ENCODE assay signal across 25 mouse cellular contexts in genomic region chr6:5332560-5333150, GRCm38 (mm10). TPM values are rescaled to one million over a fixed set of nuclear protein-coding genes. Genes with fewer than 3 reads are reported as not detected.
A peak's percentile ranks its signal among the peaks of the same experiment; 100 is the strongest.
DNase-seq lines count a peak whose midpoint lies in the region; ATAC-seq and TF ChIP-seq lines count a peak whose summit lies in the region.
"Had no signal": no experiment of that assay in that cellular context is flagged by ENCODE, and none has a peak within 500 bp of the region (broad histone marks: within the 10 kb centered on the region; RNA-seq: fewer than 3 reads in every experiment).

No protein-coding gene starts in this region.

- TF ChIP-seq CTCF in liver, postnatal 0 days (IDR thresholded peaks at IDR 0.05; ENCODE audit: low read depth) = no peak

- 87% methylated on average over 3 of the region's 3 CpGs for WGBS in hindbrain, embryonic 14.5 days
- 73% methylated on average over 3 of the region's 3 CpGs for WGBS in hindbrain, embryonic 16.5 days
- 72% methylated on average over 3 of the region's 3 CpGs for WGBS in liver, postnatal 0 days (ENCODE audit: insufficient replicate concordance)

- no peak for TF ChIP-seq EP300 in liver, postnatal 0 days (IDR thresholded peaks at IDR 0.05; ENCODE audit: low read depth)

- no peaks in the 10 kb centered on the region for H3K9me3 ChIP-seq in hindbrain, embryonic 14.5 days (ENCODE audit: control insufficient read depth, low read length)
- H3K9me3 ChIP-seq in hindbrain, embryonic 16.5 days (ENCODE audit: control insufficient read depth, low read length) = no peaks in the 10 kb centered on the region
- no peaks in the 10 kb centered on the region for H3K9me3 ChIP-seq in liver, postnatal 0 days (ENCODE audit: low read length)
- H3K9me3 ChIP-seq: limb, embryonic 13.5 days; liver, embryonic 13.5 days; lung, embryonic 15.5 days had no signal

- H3K4me1 ChIP-seq in hindbrain, embryonic 14.5 days (replicated peaks; ENCODE audit: control insufficient read depth, insufficient read depth, low read length) = no peaks in the 10 kb centered on the region
- H3K4me1 ChIP-seq in hindbrain, embryonic 16.5 days (ENCODE audit: control insufficient read depth, insufficient read depth, low read depth, low read length) = no peaks in the 10 kb centered on the region
- H3K4me1 ChIP-seq in liver, postnatal 0 days (ENCODE audit: insufficient read depth) = no peaks in the 10 kb centered on the region
- H3K4me1 ChIP-seq: hindbrain, embryonic 10.5 days; limb, embryonic 13.5 days; liver, embryonic 13.5 days; lung, embryonic 15.5 days had no signal

- H3K36me3 ChIP-seq in hindbrain, embryonic 14.5 days (replicated peaks; ENCODE audit: control insufficient read depth, insufficient read depth) = no peaks in the 10 kb centered on the region
- H3K36me3 ChIP-seq in hindbrain, embryonic 16.5 days (ENCODE audit: control insufficient read depth, insufficient read depth, low read length) = no peaks in the 10 kb centered on the region
- H3K36me3 ChIP-seq in liver, postnatal 0 days (replicated peaks; ENCODE audit: insufficient read depth, low read length) = no peaks in the 10 kb centered on the region
- H3K36me3 ChIP-seq: hindbrain, embryonic 10.5 days; limb, embryonic 13.5 days; liver, embryonic 13.5 days; lung, embryonic 15.5 days had no signal

- intact Hi-C loops in left cerebral cortex, postnatal 36 days (cut with DNase I) = no loop called here

- ATAC-seq in hindbrain, embryonic 14.5 days (ENCODE audit: low FRiP score) = no peak
- ATAC-seq in hindbrain, embryonic 16.5 days = no peak
- ATAC-seq in liver, postnatal 0 days = no peak
- ATAC-seq: activated CD4-positive, CD25-positive, alpha-beta regulatory T cell, adult 4 months; forebrain, embryonic 16.5 days had no signal

- DNase-seq in hindbrain, embryonic 14.5 days (ENCODE audit: low spot score) = peak; percentile 20
- DNase-seq in right cerebral cortex, adult 18-20 months = peak; percentile 34
- DNase-seq in right cerebral cortex, postnatal 4 days = no peak
- peak; percentile 15 to 16 for DNase-seq in left cerebral cortex, postnatal 36 days (ENCODE audit: low spot score in 2 of 2)
- no peak for DNase-seq in spleen, postnatal 4 days (ENCODE audit: low spot score in 2 of 2)
- DNase-seq in cerebellum, postnatal 36 days = no peak
- DNase-seq in liver, postnatal 0 days = no peak
- DNase-seq: adrenal gland, postnatal 14 days; B cell, adult 2 months; cerebellum, adult 11 months; cerebellum, postnatal 10 days; gastrocnemius, postnatal 14 days; kidney, adult 18-20 months; kidney, postnatal 10 days; liver, embryonic 13.5 days; retina, postnatal 1 day had no signal

- H3K9ac ChIP-seq in hindbrain, embryonic 14.5 days = no peak overlapping the region
- no peak overlapping the region for H3K9ac ChIP-seq in hindbrain, embryonic 16.5 days (ENCODE audit: low read depth, low read length)
- no peak overlapping the region for H3K9ac ChIP-seq in liver, postnatal 0 days (replicated peaks)
- H3K9ac ChIP-seq: limb, embryonic 13.5 days; liver, embryonic 13.5 days; lung, embryonic 15.5 days had no signal

- H3K27me3 ChIP-seq in hindbrain, embryonic 14.5 days (ENCODE audit: control insufficient read depth, insufficient read depth, low read length) = no peaks in the 10 kb centered on the region
- no peaks in the 10 kb centered on the region for H3K27me3 ChIP-seq in hindbrain, embryonic 16.5 days (replicated peaks; ENCODE audit: control insufficient read depth, insufficient read depth, low read length)
- H3K27me3 ChIP-seq in liver, postnatal 0 days (ENCODE audit: insufficient read depth, low read length) = no peaks in the 10 kb centered on the region
- H3K27me3 ChIP-seq: limb, embryonic 13.5 days; liver, embryonic 13.5 days; lung, embryonic 15.5 days had no signal

- H3K27ac ChIP-seq in hindbrain, embryonic 14.5 days = no peak overlapping the region
- H3K27ac ChIP-seq in hindbrain, embryonic 16.5 days (ENCODE audit: low read depth, low read length) = no peak overlapping the region
- no peak overlapping the region for H3K27ac ChIP-seq in liver, postnatal 0 days (ENCODE audit: low read depth)
- H3K27ac ChIP-seq: hindbrain, embryonic 10.5 days; layer of hippocampus, adult 2 months; limb, embryonic 13.5 days; liver, embryonic 13.5 days; lung, embryonic 15.5 days; stomach, postnatal 0 days had no signal

- H3K4me3 ChIP-seq in hindbrain, embryonic 14.5 days (replicated peaks; ENCODE audit: low read length) = no peak overlapping the region
- no peak overlapping the region for H3K4me3 ChIP-seq in hindbrain, embryonic 16.5 days (ENCODE audit: low read length)
- no peak overlapping the region for H3K4me3 ChIP-seq in liver, postnatal 0 days (ENCODE audit: low read depth, low read length)
- H3K4me3 ChIP-seq: hindbrain, embryonic 10.5 days; layer of hippocampus, adult 2 months; limb, embryonic 13.5 days; liver, embryonic 13.5 days; lung, embryonic 15.5 days had no signal

- no peak overlapping the region for H3K4me2 ChIP-seq in hindbrain, embryonic 14.5 days (replicated peaks)
- H3K4me2 ChIP-seq in hindbrain, embryonic 16.5 days (ENCODE audit: low read length) = no peak overlapping the region
- no peak overlapping the region for H3K4me2 ChIP-seq in liver, postnatal 0 days (ENCODE audit: low read depth, low read length)
- H3K4me2 ChIP-seq: limb, embryonic 13.5 days; liver, embryonic 13.5 days; lung, embryonic 15.5 days; midbrain, embryonic 11.5 days had no signal

RNA-seq across cellular contexts. Expression of gene Pon2, which starts 34.4 kb away (rescaled TPM):
- polyA plus RNA-seq in hindbrain, embryonic 14.5 days (2014; fragmentation: Nextera tagmentation; extraction: Ambion mirVana) = 27.6 and 31.5 TPM in 2 replicates
- 40.7 and 41.3 TPM in 2 replicates for polyA plus RNA-seq in hindbrain, embryonic 16.5 days (2015; fragmentation: Nextera tagmentation; extraction: Ambion mirVana)
- 10 to 100 TPM; 23.7 to 24.4 TPM for total RNA-seq in left cerebral cortex, postnatal 36 days (2021)
- polyA plus RNA-seq in liver, postnatal 0 days (2015; fragmentation: Nextera tagmentation; extraction: Ambion mirVana) = 32.5 and 34.3 TPM in 2 replicates

RNA-seq across cellular contexts. Expression of gene Asb4, which starts 50.5 kb away (rescaled TPM):
- polyA plus RNA-seq in hindbrain, embryonic 14.5 days (2014; fragmentation: Nextera tagmentation; extraction: Ambion mirVana) = 17.1 and 18.7 TPM in 2 replicates
- polyA plus RNA-seq in hindbrain, embryonic 16.5 days (2015; fragmentation: Nextera tagmentation; extraction: Ambion mirVana) = 15.4 and 16.9 TPM in 2 replicates
- total RNA-seq in left cerebral cortex, postnatal 36 days (2021) = under 1 TPM; 0.25 to 0.59 TPM
- 1.8 and 2.2 TPM in 2 replicates for polyA plus RNA-seq in liver, postnatal 0 days (2015; fragmentation: Nextera tagmentation; extraction: Ambion mirVana)
- polyA plus RNA-seq: activated CD4-positive, CD25-positive, alpha-beta regulatory T cell, adult 4 months had no signal

Comparison
In these comparisons a context has a peak if more than half of its experiments do, and no peak if none do; other contexts are left out.
1. DNase-seq: peak in hindbrain, embryonic 14.5 days (single experiment), right cerebral cortex, adult 18-20 months (single experiment) and left cerebral cortex, postnatal 36 days (2 of 2); none in right cerebral cortex, postnatal 4 days (single experiment), spleen, postnatal 4 days (0 of 2), cerebellum, postnatal 36 days (0 of 2) and liver, postnatal 0 days (single experiment).